Mouse (Mus musculus) ovary, postnatal 10 days (tissue): ENCODE data around the gene Gm31371.
"Not testable (repeated sequence)": the region's sequence is repeated elsewhere in the genome, so short reads cannot be mapped to it uniquely, and the experiment has no call there.

Source experiments
- DNase-seq: peaks from one replicate; pipeline ENCODE4 v3.0.0; 2022; ENCODE audit warnings: low spot score

The Gm31371 gene

DNA sequence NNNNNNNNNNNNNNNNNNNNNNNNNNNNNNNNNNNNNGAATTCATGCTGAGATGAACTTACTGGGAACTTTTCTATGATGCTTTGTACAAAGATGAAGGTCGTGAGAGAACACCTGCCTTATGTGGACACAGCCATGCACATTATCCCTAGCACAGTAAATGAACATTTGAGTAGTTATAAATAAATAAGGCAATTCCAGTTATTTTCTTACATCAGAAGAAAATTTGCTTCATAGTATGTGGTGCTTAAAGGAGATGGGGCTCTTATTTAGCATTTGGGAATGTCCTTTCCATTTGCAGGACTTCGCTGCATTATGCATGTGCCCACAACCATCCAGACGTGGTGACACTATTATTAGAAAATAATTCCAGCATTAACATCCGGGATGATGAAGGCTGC lies at the start of gene Gm31371:
Gene Gm31371 (plus strand): TSS at position 301 of the 400 bp plus-strand sequence.
- DNase-seq: not testable (repeated sequence)

DNA sequence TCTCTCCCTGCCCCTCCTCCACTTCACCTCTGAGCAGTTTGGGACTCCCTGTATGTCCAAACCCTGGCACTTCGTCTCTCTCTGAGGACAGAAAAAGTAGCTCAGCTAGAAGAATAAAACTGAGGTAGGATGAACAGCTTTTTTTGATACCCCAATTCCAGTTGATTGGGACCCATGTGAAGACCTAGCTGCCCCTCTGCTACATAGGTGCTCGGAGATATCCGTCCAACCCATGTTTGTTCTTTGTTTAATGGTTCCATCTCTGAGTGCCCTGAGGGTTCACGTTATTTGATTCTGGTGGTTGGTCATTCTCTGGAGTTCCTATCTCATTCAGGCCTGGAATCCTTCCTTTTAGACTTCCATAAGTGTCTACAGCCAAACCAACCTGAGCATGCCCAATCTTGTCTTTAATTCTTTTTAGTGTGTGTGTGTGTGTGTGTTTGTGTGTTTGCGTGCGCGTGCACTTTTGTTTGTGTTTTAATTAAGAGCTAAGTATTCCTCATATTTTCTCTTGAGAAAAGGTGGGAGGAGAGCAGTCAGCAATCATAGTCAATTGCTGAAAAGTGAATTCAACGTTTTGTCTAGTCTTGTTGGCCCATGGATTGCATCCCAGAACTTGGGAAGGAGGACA lies 3.3 kb downstream of the Gm31371 start:
- not testable (repeated sequence) for DNase-seq

DNA sequence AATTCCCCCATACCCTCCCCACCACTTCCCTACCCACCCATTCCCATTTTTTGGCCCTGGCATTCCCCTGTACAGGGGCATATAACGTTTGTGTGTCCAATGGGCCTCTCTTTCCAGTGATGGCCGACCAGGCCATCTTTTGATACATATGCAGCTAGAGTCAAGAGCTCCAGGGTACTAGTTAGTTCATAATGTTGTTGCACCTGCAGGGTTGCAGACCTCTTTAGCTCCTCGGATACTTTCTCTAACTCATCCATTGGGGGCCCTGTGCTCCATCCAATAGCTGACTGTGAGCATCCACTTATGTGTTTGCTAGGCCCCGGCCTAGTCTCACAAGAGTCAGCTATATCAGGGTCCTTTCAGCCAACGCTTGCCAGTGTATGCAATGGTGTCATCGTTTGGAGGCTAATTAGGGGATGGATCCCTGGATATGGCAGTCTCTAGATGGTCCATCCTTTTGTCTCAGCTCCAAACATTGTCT lies 5.7 kb downstream of the Gm31371 start:
- peak; percentile 19 for DNase-seq

DNA sequence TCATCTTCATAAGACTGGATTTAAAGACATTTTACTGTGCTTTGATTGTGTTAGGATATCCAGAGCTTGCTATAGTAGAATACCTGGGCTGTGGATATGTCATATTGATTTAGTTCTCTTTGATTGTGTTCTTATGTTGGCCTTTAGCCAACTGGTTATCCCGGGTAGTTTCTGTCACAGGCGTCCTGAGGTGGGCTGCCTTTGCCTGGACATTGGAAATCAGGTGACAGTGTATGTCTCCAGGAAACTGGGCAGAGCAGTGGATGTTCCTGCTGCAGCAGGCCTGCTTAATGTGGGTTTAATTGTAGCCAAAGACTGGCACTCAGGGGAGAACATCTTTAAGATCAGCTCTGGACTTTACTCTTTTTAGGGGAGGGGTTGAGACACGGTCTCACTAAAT lies 15.9 kb downstream of the Gm31371 start:
- not testable (repeated sequence) for DNase-seq

DNA sequence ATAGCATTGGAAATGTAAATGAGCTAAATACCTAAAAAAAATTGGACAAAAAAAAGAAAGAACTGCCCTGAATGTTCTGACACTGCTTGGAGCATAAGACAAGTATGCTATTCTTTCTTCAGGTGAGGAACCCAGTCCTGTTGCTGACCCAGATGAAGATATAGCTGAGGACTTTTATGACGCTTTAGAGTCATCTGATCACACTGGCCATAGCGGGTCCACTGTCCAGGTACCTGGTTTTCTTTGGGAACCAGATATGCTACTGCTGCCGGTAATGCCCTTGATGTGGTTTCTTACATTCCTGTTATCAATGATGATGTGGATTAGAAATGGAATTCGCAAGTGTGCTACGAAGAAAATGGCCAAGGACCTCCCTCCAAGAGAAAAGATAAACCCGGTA lies 31.1 kb downstream of the Gm31371 start:
- peak; percentile 1 for DNase-seq

DNA sequence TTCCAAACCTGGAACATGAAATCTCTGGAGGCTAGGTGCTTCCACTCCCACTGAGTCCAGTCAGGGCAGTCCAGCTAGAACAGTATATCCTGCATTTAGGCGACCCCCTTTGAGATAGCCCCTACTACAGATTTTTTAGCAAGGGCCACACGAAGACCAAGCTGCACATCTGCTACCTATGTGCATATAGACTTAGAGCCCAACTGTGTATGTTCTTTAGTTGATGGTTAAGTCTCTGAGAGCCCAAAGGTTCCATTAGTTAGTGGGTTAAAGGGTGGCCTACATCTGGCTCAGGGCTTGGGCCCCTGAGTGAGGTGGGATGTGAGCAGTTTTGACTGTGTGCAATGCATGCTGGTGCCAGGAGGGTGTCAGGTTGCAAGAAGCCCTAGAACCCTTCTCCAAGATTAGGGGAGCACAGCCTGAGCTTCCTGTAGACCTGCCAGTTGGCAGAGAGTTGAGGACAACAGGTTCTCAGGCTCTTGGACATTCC lies 32.4 kb downstream of the Gm31371 start:
- DNase-seq: not testable (repeated sequence)

DNA sequence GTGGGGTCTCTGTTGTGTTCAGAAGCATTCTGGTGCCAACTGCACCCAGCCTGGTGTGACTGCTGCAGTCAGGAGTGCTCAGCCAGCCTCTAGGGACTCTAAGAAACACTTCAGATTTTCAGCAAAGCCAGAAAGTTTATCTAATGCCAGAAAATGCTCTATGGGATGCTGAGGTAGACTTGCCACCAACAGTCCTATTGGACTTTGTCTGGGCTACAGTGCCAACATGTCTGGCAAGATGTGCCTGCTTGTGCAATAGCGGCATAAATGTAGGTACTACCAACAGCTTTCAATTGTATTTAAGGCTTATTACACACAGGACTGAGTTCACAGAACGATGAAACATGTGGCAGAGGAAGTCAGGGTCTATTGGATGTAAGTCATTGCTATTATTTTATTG lies 57.7 kb downstream of the Gm31371 start:
- DNase-seq: no peak

DNA sequence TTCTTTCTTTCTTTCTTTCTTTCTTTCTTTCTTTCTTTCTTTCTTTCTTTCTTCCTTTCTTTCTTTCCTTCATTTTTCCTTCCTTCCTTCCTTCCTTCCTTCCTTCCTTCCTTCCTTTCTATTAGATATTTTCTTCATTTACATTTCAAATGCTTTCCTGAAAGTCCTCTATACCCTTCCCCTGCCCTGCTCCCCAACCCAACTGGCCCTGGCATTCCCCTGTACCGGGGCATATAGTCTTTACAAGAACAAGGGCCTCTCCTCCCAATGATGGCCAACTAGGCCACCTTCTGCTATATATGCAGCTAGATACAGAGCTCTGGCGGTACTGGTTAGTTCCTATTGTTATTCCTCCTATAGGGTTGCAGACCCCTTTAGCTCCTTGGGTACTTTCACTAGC lies 60.6 kb downstream of the Gm31371 start:
- peak; percentile 6 for DNase-seq

DNA sequence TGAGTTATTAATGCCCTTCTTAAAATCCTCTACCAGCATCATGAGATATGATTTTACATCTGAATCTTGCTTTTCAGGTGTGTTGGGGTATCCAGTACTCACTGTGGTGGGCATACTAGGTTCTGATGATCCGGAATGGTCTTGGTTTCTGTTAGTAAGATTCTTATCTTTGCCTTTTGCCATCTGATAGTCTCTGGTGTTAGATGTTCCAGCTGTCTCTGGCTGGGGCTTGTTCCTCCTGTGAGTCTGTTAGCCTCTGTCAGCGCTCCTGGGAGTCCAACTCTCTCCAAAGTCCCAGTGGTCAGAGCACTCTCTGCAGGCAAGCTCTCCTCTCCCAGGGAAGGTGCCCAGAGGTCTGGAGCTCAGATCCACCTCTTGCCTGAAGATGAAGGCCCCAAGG lies 65.0 kb downstream of the Gm31371 start:
- peak; percentile 35 for DNase-seq

DNA sequence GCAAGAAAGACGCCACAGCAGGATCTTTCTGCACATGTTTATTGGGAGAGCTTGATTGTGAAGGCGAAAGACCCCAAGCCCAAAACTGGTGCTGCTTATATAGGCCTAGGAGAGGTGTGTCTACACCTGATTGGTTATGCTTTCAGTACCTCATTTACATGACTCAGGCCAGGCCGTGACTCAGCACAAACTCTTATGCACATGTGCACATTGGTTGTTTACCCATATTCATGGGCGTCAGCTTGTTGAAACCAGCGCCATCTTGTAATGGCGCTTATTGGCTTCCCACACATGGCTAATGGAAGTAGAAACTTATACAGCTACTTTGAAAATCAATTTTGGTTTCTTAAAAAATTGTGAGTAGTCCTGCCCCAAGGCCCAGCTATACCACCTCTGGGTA lies 72.0 kb downstream of the Gm31371 start:
- DNase-seq: not testable (repeated sequence)
